Mouse (Mus musculus) kidney, postnatal 4 days (tissue): ENCODE results near the gene Zfp831.

ENCODE experiments used
- DNase-seq, 2 experiments: peaks; one replicate each; pipeline ENCODE4 v3.0.0; 2021; ENCODE audit warnings: mixed read lengths in 2 of 2

Gene Zfp831

DNA sequence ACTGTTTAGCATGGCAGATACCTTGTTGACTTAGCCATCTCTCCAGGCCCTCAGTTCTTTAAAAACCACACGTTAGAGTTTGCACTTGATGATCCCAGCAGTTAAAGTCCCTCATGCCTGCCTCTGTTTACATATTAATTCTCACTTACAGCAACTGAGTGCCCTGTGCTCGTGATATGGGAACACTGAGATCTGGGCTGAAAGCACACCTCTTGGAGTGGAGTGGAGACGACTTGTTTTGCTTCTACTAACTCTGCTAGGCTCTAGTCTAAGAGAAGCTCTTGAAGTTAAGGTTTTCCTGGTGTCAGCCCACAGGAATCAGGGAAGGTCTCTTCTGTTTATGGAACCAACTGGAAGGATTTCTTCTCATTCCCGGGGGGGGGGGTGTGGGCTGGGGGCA is 9.5 kb downstream of the Zfp831 start:
- no peak for DNase-seq

DNA sequence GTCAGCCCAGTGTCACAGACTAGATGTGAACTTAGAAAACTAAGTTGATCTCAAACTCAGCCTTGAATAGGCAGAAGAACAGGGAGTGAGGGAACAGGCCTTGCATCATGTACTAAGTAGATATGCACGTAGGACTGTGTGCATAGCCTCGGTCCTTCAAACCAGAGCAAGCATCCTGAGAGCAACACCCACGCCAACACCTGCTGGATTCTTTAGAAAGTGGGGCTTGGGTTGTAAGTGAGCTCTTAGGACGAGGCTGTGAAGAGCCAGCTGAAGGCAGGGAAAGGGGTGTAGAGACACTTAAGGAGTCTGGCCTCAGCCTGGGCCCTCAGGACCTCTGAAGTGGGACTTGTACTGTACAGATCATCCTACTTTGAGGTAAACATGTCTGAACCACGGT is 12.0 kb downstream of the Zfp831 start:
- DNase-seq = no peak

DNA sequence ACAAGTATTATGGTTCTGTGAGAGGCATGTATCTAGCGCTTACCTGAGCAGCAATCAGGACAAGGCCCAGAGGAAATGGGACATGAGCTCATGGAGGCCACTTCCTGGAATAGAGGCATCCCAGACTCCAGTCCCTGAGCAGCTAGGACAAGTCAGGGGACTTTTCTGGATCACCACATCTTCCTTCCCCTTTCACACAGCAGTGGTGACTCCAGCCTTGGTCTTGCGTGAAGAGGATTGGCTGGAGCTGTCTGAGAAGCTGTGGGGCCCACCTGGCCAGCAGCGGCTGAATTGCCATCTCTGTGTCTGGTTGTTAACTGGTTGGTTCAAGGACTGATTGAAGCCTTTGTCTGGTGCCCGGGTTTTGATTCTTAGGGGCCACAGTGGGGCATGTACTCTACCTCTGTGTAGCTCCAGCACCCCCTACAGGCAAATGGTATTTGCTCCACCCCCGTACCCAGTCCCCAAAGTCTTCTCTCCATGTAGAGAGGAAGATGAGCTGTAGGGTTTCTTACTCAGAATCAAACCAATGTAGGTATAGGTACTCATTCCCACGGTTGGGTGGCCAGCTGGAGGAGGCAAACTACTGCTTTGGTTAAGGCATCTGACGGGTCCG is 15.0 kb downstream of the Zfp831 start:
- peak in 1 of 2 experiments; percentile 11 for DNase-seq

DNA sequence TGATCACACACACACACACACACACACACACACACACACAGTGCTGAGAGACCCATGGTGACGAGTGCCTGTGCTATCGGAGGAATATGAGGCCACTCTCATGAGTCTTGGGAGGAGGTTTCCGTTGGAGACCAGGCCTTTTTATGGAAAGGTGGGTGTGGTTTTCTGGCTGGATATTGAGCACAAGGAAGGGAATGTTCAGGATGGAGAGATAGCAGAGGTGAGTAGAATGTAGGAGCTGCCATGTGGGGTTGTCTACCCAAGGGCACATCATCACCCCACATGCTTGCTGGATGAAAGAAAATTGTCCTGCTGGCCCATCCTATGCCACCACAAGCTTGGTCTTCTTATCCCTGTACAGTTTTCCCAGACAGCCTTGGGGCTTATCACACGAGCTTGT is 16.5 kb downstream of the Zfp831 start:
- DNase-seq = no peak

DNA sequence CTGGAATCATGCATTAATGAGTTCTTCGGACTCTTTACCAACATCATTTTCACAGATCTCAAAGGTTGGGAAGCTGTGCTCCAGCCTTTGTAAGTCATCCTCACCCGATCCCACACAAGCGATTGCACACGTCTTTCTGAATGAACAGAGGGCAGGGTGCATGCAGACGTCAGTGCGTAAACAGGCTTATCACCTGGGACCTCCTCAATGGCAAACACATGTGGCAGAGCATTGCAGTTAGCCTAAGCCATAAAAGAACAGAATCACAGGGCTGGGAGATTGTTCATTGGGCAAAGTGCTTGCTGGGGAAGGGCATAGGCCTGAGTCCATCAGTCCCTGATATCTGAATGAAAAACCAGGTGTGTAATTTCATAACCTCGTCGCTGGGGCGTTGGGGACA is 17.0 kb downstream of the Zfp831 start:
- DNase-seq = no peak

DNA sequence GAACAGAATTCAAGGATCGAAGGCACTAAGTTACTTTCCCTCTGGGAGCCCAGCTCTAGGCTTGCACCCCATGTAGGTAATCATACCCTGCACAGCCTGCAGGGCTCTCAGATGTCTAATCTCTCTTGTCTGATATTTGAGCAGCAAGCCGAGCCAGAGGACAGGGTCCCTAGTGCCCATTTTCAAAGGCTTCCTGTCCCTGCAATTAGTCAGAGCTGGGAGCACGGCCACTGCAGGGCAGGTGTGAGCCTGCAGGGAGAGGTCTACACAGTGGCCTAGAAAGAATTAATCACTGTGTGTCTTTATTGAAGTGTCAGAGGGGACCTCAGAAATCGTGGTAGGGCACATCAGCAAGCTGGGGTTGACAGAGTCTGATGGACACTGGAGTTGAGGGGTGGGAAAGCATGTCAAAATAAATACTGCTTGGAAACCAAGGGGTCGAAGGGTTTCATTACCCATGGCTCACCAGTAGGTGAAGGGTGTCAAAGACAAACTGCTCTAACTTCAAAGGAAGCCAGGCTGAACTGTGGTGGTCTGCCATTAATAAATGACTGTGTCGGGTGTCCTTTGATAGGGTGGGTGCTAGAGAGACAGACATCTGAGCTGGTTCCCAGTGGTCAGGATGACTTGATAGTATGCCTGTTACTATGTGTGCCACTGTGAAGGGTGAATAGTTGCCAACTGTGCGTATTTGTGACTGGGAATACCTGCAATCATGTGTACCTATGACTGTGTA is 18.3 kb downstream of the Zfp831 start:
- DNase-seq = no peak

DNA sequence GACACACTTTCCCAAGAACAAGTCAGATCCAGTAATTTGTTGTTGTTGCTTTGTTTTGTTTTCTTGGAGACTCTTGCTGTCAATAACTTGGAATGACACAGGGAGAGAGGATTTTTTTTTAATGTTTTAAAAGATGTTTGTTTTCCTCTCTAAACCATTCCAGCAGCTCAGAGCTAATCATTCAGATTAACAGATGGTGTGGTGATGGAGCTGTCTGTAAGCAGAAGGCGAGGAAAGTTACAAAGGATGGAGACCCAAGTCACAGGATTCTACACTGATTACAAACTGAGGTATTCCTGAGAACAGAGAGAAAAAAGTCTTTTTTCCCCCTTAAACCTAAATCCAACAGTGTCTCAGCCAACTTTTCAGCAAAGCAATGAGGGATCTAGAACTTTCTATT is 19.3 kb downstream of the Zfp831 start:
- DNase-seq = no peak

DNA sequence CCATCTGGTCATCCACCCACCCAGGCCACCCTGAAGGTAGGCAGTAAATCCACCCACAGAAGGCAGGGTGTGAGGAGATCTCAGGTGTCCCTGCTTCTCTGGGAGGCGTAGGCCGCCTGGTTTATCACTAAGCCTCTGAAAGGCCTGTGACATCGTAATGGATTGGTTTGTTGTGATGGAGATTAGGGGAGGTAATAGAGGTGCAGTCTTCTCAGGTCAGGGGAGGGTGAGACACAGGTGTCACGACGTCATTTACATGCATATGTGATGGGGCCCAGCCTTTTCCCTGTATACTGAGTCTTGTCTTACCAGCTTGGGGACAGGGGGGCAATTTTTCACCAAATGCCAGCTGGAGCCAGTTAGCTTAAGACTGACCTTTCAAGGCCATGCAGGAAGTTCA is 22.1 kb downstream of the Zfp831 start:
- DNase-seq = no peak

DNA sequence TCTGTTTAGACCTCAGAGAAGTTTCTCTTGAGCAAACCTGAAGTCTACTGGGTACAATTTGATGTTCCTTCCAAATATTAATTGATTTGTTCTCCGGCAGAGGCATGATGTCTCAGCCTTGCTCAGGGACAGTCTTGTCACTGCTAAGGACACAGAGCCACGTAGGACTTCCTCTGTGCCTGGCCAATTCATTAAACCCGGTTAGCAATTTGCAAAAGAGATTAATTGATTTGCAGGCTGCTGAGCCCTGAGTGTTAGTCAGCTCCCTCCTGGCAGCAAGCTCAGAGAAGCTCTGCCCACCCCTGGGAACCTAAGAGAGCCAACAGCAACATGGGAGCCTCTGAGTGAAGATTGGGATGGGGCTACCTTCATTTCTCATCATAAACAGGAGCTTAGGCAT is 25.5 kb downstream of the Zfp831 start:
- DNase-seq = no peak

DNA sequence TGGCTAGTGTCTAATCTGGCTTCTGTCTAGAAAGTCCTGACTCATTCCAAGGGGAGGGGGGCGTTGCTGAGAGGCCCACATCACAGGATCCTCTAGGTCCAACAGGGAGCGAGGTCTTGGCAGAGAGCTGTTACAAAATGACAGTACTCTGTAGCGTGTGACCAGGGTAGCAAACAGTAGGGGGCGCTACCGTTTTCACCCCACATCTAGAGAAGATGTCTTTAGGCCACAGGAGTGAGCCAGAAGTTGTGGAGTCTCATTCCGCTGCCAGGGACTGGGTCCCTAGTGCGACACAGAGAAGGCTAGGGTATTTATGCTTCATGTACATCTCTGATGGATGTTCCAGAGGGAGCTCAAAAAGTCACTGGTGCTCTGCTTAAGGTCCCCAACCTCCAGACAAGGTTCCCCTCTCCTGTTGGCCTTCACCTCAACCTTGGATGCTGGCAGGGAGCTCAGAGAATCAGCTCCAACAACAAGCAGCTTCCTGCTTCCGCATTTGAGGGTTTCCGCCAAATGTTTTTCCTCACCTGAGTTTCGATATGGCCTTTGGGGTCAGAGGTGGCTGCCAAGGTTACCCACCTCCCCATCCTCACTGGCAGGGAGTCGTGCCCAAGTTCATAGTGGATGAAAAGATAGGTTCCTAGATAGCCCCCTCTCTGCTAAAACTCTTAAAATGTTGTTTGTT is 29.3 kb downstream of the Zfp831 start:
- DNase-seq = peak; percentile 15 to 32

DNA sequence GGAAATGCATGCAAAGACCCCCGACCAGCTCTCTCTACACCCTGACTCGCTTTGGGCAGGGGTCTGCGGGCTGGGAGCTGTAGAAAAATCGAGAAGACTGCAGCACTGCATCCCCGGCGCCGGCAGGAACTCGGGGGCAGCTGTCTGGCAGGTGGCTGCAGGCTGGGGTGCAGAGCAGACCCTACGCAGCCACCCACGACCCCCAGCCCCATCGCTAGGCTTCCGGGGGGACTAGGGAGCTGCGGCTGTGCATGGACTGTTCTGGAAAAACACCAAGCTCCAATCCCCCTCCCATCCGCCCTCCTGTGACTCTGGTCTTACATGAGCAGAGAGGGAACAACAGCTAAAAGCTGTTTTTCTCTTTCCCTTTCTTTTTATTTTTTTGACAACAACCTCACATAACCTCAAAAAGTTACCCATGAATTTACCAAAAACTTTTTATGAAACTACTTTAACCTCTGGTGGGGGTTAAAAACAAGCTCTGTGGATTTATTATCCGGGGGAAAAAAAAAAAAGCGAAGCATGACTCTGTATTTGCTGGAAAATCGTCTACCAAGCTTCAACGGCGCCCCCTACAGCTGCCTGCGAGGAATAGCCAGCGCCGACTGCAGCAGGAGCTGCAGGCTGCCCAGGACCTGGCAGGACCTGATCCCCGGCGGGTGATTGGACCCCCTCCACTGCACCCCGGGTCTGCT is 30.4 kb downstream of the Zfp831 start:
- peak; percentile 95 for DNase-seq

DNA sequence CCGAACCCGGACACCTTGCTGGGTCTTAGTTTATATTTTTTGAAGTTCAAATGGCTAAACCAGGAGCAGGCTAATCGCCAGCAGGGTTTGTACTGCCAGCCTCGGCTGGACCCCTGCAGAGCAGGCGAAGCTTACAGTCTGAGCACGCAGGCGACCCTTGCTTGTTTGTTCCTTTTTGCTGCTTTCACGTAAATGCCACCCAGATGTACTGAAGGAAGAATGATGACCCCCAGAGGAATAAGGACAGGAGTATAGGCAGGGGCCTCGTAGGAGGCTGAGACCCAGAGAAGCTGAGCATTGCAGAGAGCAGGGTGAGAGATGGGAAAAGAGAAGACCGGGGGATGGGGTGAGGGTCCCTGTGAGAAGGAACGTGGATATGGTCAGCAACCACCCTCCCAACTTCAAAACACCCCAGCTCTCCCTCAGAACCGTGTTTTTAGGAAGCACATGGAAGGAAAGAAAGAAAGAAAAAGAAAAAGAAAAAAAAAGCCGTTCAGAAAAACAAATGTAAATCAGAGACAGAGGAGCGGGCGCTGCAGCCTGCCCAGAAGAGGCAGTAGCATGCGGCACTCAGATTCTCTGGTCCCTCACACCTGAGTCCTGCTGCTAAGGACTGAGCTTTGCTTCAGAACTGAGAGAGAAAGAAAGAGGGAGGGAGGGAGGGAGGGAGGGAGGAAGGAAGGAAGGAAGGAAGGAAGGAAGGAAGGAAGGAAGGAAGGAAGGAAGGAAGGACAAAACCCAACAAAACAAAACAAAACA is 31.1 kb downstream of the Zfp831 start:
- peak in 1 of 2 experiments; percentile 24 for DNase-seq

DNA sequence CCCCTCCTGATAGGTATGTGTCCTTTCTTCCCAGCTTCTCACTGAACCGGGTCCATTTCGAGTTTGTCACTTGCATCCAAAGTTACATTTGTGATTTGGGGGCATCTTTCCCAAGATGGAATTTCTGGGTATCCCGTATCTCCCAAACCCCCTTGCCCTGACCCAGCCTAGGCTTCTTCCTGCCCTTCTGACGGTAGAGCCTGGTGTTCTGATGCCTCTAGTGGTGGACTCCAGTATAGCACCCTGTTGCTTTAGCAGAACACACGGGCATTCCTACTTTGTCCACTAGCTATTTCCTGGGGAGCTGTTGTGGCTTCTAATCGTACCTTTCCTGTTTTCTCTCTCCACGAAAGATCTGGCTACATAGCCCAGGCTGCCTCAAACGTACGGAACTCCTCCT is 32.3 kb downstream of the Zfp831 start:
- DNase-seq = peak; percentile 82 to 87

DNA sequence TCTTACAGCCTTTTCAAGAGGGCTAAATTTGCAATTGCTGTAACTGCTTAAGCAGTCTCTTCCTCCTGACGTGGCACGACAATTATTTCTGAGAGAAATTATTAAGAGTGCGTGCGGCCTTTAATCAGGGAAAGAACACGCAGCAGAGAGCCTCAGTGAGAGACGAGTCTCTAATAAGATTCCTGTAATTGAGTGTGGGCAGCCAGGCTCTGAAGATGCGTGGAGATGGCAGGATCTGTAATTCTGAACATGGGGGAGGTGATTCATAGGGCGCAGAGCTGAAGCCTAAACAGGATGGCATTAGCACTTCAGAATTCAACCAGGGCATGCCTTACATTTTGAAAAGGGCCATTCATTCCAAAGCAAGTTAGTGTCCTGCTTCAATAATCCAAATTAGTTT is 58.0 kb downstream of the Zfp831 start:
- DNase-seq = no peak

DNA sequence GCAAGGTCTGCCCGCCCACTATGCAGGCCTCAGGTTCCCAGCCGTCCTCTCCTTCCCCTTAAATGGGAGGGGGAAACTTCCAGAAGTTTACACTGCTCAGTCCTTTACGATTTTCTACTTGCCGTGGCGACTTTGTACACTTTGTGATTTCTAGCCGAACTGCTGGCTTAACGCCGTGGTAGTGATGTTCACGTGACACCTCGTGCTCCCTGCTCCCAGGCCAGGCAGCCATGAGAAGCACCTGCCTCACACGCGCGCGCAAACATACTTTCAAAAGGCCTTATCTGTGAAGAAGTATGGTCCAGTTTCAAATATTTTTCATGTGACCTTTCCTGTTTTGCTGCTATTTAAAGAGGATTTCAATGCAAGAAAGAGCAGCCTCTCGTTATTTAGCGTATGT is 63.8 kb downstream of the Zfp831 start:
- no peak for DNase-seq

DNA sequence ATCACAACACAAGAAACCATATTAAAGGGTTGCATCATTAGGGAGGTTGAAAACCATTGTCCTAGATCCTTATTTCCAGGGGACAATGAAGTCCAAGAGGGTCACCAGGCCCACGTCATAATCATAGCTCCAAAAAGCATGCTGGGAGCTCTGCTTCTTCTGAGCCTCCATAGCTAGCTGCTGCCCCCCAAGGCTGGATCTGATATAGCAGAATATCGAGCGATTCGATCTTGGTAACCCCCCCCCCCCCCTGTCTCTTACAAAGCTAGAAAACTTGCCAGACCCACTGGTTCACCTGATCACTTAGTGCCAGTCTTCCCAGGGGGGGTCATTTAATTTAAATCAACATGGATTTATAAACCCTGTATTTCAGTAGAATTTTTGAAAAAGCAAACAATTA is 65.3 kb downstream of the Zfp831 start:
- DNase-seq = peak in 1 of 2 experiments; percentile 11

DNA sequence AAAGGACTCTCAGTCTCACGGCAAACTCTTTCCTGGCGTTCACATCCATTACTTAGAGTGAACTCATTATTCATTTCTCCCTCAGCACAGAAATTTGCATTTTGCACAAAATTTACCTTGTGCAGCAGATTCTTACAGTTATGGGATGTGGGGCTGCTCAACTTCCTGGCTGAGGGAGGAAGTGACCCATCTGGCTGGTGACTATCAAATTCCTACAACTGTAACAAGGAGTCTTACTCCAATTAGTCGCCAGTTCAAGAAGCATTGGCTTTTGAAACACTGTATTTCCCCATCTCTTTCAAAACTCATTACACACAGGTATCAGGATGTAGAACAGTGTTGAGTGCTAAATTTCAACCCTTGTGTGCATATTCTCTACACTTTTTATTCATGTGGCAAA is 66.9 kb downstream of the Zfp831 start:
- DNase-seq = no peak

DNA sequence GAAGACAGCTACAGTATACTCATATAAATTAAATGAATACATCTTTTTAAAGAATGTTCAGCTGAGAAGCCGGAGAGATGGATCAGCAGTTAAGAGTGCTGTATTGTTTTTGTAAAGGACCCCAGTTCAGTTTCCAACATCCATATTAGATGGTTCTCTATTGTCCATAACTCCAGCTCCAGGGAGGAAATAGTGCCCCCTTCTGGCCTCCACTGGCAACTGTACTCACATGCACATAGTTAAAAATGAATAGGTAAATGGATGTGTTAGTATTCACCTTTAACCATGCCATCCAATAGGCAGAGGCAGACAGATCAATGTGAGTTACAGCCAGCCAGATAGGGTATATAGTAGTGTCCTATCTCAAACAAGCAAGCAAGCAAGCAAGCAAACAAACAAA is 68.7 kb downstream of the Zfp831 start:
- no peak for DNase-seq

DNA sequence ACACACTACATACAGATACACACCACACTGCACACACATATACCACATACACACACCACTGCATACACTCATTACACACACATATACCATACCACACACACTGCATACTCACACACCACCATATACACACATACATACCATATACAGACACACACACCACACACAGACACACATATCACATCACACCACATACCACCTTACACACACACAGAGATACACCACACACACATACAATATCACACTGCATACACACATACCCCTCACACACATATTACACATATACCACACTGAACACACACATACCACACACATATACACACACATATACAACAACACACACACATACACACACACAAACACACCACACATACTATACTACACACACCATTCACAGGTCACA is 72.6 kb downstream of the Zfp831 start:
- no peak for DNase-seq

DNA sequence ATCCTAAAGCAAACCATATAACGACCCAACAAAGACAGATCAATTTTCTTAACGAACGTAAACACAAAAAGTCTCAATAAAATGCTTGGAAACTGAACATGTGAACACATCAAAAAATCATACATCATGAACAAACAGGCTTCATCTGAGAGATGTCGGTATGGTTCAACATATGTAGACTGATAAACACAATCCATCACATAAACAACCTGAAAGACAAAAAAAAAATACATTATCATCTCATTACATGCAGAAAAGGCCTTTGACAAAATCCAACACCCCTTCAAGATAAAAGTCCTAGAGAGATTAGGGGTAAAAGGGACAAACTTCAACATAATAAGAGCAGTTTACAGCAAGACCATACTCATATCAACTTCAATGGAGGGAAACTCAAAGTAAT is 74.5 kb downstream of the Zfp831 start:
- DNase-seq = no peak

DNA sequence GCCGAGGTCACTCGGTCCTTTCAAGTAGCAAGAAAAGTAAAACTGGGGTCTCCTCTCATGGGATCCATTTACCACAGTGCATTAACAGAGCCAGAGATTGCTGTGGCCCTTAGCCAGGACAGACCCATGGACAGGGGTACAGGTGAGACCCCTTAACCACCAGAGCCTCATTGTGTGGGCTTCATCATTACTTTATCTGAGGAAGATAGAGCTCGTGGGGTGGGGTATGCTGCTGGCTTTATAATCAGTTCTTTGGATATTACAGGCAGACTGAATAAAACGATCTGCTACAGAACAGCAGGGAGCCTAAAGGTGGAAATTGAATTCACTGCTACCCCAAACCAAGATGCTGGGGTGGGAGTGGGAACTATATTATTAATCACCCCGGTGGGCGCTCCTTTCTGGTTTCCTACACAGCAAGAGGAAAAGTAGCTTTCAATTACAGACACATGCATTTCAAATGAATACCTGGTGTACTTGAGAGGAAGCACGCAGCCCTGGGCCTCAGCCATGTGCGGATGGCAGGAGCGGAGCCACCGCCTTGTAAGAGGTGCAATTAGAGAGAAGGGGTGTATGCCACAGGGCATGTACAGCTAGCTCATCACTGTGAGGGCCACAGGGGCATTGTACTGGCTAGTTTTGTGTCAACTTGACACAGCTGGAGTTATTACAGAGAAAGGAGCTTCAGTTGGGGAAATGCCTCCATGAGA is 83.9 kb downstream of the Zfp831 start:
- no peak for DNase-seq

DNA sequence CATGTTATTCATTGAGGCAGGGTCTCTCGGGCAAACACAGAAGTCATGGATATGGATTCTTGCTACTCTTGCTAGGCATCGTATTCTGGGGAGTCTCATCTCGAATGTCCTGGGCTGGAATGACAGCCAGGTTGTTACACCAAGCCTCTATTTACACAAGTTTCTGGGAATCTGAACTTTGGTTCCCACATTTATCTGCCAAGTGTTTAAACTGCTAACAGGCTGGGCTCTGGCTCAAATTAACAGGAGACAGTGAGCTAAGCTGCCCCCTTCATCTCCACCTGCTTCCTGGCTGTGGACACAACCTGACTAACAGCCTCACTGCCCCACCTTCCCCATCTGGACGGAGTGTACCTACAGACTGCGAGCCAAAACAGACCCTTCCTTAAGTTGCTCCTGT is 88.6 kb downstream of the Zfp831 start:
- no peak for DNase-seq
